ENCODE assay signal across 14 mouse cellular contexts in genomic region chr17:25644761-25645160, GRCm38 (mm10).
"Had no signal": no experiment of that assay in that cellular context is flagged by ENCODE, and none has a peak within 500 bp of the region (broad histone marks: within the 10 kb centered on the region; RNA-seq: fewer than 3 reads in every experiment).

No protein-coding gene starts in this region.

- H3K9me3 ChIP-seq: limb, embryonic 13.5 days; liver, embryonic 12.5 days; liver, embryonic 15.5 days; midbrain, embryonic 13.5 days had no signal

- DNase-seq: kidney, adult 9 months; kidney, postnatal 14 days; kidney, postnatal 4 days; left cerebral cortex, postnatal 4 days; liver; lung, adult 2 months; thymus, adult 18-20 months; thymus, postnatal 36 days had no signal

- H3K4me3 ChIP-seq: limb, embryonic 13.5 days; liver, embryonic 12.5 days; liver, embryonic 15.5 days; midbrain, embryonic 13.5 days had no signal

- H3K27me3 ChIP-seq: limb, embryonic 13.5 days; liver, embryonic 12.5 days; liver, embryonic 15.5 days; midbrain, embryonic 13.5 days had no signal

- H3K27ac ChIP-seq: limb, embryonic 13.5 days; liver, embryonic 12.5 days; liver, embryonic 15.5 days; macrophage; midbrain, embryonic 13.5 days had no signal

- H3K9ac ChIP-seq: limb, embryonic 13.5 days; liver, embryonic 12.5 days; liver, embryonic 15.5 days; midbrain, embryonic 13.5 days had no signal

- H3K4me2 ChIP-seq: limb, embryonic 13.5 days; liver, embryonic 12.5 days; liver, embryonic 15.5 days; midbrain, embryonic 13.5 days had no signal

- ATAC-seq: liver, embryonic 12.5 days; midbrain, embryonic 13.5 days; midbrain, embryonic 16.5 days had no signal

- H3K36me3 ChIP-seq: liver, embryonic 12.5 days; liver, embryonic 15.5 days had no signal

- H3K4me1 ChIP-seq: liver, embryonic 12.5 days had no signal
